Mouse (Mus musculus) ES-Bruce4 (cell line): Measurements from ENCODE around the gene Ppm1h. TPM values are rescaled to one million over a fixed set of nuclear protein-coding genes. Genes with fewer than 3 reads are reported as not detected.

Experiments
- H3K27ac ChIP-seq: 2 replicates; pipeline ENCODE4 v1.5.1; 2012; ENCODE audit warnings: low read length, inconsistent platforms; ENCODE audit not compliant: insufficient read depth
- H3K27me3 ChIP-seq: 2 replicates; pipeline ENCODE4 v1.6.1; 2012; ENCODE audit warnings: mild to moderate bottlenecking, low read length, inconsistent platforms; ENCODE audit not compliant: control insufficient read depth, poor library complexity, insufficient read depth, severe bottlenecking
- H3K36me3 ChIP-seq: 2 replicates; pipeline ENCODE4 v1.6.1; 2012; ENCODE audit warnings: inconsistent platforms, mild to moderate bottlenecking, low read length, moderate library complexity; ENCODE audit not compliant: control insufficient read depth, poor library complexity, insufficient read depth, severe bottlenecking
- H3K4me1 ChIP-seq: one replicate; pipeline ENCODE4 v1.8.1; 2011; ENCODE audit warnings: low read length; ENCODE audit not compliant: control insufficient read depth, insufficient read depth
- H3K4me3 ChIP-seq: 2 replicates; pipeline ENCODE4 v1.5.1; 2011; ENCODE audit warnings: low read depth, mild to moderate bottlenecking, low read length
- H3K9ac ChIP-seq: 2 replicates; pipeline ENCODE4 v1.6.1; 2012; ENCODE audit warnings: low read depth, mild to moderate bottlenecking, inconsistent platforms; ENCODE audit not compliant: poor library complexity, severe bottlenecking
- H3K9me3 ChIP-seq: replicated peaks from 2 replicates; pipeline ENCODE4 v1.6.1; 2012; ENCODE audit warnings: mild to moderate bottlenecking, low read length, inconsistent platforms; ENCODE audit not compliant: control insufficient read depth, poor library complexity, insufficient read depth, severe bottlenecking
- CTCF ChIP-seq: IDR thresholded peaks from one replicate; pipeline ENCODE4 v1.8.1; 2011; ENCODE audit warnings: low read depth, low read length
- EP300 ChIP-seq: IDR thresholded peaks from 2 replicates; pipeline ENCODE4 v1.6.1; 2011; ENCODE audit warnings: low read depth, low read length; ENCODE audit not compliant: insufficient read depth
- POLR2A ChIP-seq: IDR thresholded peaks from one replicate; pipeline ENCODE4 v1.8.1; 2011; ENCODE audit warnings: low read length; ENCODE audit not compliant: insufficient read depth
- polyA plus RNA-seq: library from polyadenylated mRNA; stranded (reverse); fragments of >200 nt; gene quantifications from 2 replicates; pipeline ENCODE4 v1.2.4, GENCODE M21; 2011; ENCODE audit warnings: low read depth; ENCODE audit not compliant: missing spikeins, insufficient read depth, insufficient read length

Gene Ppm1h
- polyA plus RNA-seq, 1 experiment = 8.7 TPM

DNA sequence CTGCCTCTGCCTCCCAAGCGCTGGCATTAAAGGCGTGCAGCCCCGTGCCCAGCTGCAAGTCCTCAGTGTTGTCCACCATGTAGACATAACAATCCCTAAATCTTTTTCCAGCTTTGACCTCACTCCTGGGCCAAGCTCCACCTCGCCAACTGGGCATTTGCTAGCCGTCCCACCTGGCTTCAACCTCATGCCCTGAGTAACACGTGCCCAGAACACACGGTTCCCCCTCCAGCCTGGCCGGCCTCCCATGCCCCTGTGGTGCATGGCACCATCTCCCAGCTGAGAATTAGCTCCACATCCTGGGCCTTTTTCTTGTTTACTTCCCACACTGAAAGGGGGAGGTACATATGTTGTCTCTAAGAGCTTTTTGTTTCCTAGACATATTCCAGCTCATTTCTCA lies 163.5 kb downstream of the Ppm1h start:
- 0 out of 2 replicates have a peak, but pooled peaks cover 1% of the 10 kb centered on the region for H3K27me3 ChIP-seq
- H3K4me3 ChIP-seq = no peak overlapping the region
- no peak overlapping the region for H3K27ac ChIP-seq
- peaks cover 44% of the 10 kb centered on the region for H3K9me3 ChIP-seq
- H3K9ac ChIP-seq = no peak overlapping the region
- TF ChIP-seq EP300 (no peak), POLR2A (no peak), CTCF (no peak)
- no peaks in the 10 kb centered on the region for H3K36me3 ChIP-seq
- H3K4me1 ChIP-seq = no peaks in the 10 kb centered on the region

DNA sequence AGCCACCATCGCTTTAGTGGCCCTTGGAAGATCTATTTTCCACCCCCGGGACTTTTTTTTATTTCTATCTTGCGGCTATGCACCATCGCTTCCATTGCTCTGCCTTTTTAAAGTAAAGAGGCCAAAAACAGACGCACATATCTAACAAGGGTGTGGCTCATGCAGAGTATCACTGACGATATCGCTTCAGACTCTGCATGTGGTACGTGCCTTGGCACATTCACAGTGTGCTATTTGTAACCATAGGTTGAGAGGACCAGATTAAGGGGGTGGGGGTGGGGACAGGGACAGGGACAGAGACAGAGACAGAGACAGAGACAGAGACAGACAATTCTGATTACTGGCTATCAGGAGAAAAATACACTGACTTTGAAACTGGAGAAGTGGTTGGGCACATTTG lies 164.4 kb downstream of the Ppm1h start:
- no peak overlapping the region for H3K27ac ChIP-seq

GRCm38 (mm10) chr10:122845471-122845870 lies 166.9 kb downstream of the Ppm1h start:
- TF ChIP-seq EP300 (no peak), POLR2A (no peak), CTCF (no peak)
- H3K9ac ChIP-seq = no peak overlapping the region
- H3K36me3 ChIP-seq = no peaks in the 10 kb centered on the region

More for the DNA sequence above, 164.4 kb downstream of the Ppm1h start:
- no peaks in the 10 kb centered on the region for H3K4me1 ChIP-seq
- H3K9me3 ChIP-seq = peaks cover 44% of the 10 kb centered on the region
- H3K36me3 ChIP-seq = no peaks in the 10 kb centered on the region
- H3K4me3 ChIP-seq = no peak overlapping the region
- TF ChIP-seq EP300 (no peak), POLR2A (no peak), CTCF (no peak)
- H3K27me3 ChIP-seq = 0 out of 2 replicates have a peak, but pooled peaks cover 1% of the 10 kb centered on the region
- no peak overlapping the region for H3K9ac ChIP-seq

DNA sequence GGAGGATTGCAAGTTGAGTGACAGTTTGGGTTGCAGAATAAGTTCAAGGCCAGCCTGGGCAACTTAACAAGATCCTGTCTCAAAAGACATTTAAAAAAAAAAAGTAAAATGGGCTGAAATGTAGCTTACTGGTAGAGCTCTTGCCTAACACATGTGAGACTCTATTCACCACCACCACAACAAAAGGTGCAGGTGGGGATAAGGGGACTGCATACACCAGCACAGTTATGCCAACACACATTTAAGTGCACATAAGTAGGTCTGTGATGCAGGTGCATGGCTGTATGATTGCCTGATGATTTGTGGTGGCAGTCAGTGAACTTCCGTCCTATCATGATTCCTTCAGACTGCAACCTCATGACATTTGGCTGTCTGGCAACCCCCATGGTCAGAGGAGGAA lies 167.9 kb downstream of the Ppm1h start:
- Histone ChIP-seq H3K9ac (no peak overlapping the region), H3K27me3 (no peaks in the 10 kb centered on the region), H3K4me3 (no peak overlapping the region), H3K4me1 (no peaks in the 10 kb centered on the region), H3K9me3 (peaks cover 24% of the 10 kb centered on the region), H3K27ac (no peak overlapping the region), H3K36me3 (no peaks in the 10 kb centered on the region)
- TF ChIP-seq CTCF (no peak), POLR2A (no peak), EP300 (no peak)

More at GRCm38 (mm10) chr10:122845471-122845870, 166.9 kb downstream of the Ppm1h start:
- no peaks in the 10 kb centered on the region for H3K4me1 ChIP-seq
- H3K27me3 ChIP-seq = no peaks in the 10 kb centered on the region
- H3K4me3 ChIP-seq = no peak overlapping the region
- H3K9me3 ChIP-seq = peaks cover 33% of the 10 kb centered on the region
- H3K27ac ChIP-seq = no peak overlapping the region

GRCm38 (mm10) chr10:122848020-122848457 lies 169.5 kb downstream of the Ppm1h start:
- Histone ChIP-seq H3K36me3 (no peaks in the 10 kb centered on the region), H3K4me3 (no peak overlapping the region), H3K4me1 (no peaks in the 10 kb centered on the region), H3K27ac (no peak overlapping the region), H3K9me3 (peaks cover 16% of the 10 kb centered on the region), H3K9ac (no peak overlapping the region), H3K27me3 (no peaks in the 10 kb centered on the region)
- TF ChIP-seq EP300 (no peak), POLR2A (no peak), CTCF (no peak)

- TF ChIP-seq EP300 = no peak
- no peak for TF ChIP-seq POLR2A
- no peak for TF ChIP-seq CTCF
- Histone ChIP-seq H3K4me3 (no peak overlapping the region), H3K36me3 (no peaks in the 10 kb centered on the region)
Observed at GRCm38 (mm10) chr10:122851267-122852160, 173.0 kb downstream of the Ppm1h start.

More at GRCm38 (mm10) chr10:122851267-122852160, 173.0 kb downstream of the Ppm1h start:
- H3K9me3 ChIP-seq = no peaks in the 10 kb centered on the region
- H3K9ac ChIP-seq = no peak overlapping the region
- no peaks in the 10 kb centered on the region for H3K27me3 ChIP-seq
- no peak overlapping the region for H3K27ac ChIP-seq
- H3K4me1 ChIP-seq = no peaks in the 10 kb centered on the region
